Mouse (Mus musculus) olfactory bulb, adult 2 months (tissue): ENCODE measurements around the gene Scn4b.

Experiments used
- CTCF ChIP-seq: fragments of 200-500 bp; IDR thresholded peaks from 2 replicates; pipeline ENCODE4 v1.5.1; 2012; ENCODE audit warnings: low read depth, mild to moderate bottlenecking, low read length, moderate library complexity; ENCODE audit not compliant: insufficient read depth
- POLR2A ChIP-seq: fragments of 200-500 bp; IDR thresholded peaks from 2 replicates; pipeline ENCODE4 v1.6.1; 2012; ENCODE audit warnings: mild to moderate bottlenecking, low read depth, low read length, moderate library complexity; ENCODE audit not compliant: insufficient read depth

DNA sequence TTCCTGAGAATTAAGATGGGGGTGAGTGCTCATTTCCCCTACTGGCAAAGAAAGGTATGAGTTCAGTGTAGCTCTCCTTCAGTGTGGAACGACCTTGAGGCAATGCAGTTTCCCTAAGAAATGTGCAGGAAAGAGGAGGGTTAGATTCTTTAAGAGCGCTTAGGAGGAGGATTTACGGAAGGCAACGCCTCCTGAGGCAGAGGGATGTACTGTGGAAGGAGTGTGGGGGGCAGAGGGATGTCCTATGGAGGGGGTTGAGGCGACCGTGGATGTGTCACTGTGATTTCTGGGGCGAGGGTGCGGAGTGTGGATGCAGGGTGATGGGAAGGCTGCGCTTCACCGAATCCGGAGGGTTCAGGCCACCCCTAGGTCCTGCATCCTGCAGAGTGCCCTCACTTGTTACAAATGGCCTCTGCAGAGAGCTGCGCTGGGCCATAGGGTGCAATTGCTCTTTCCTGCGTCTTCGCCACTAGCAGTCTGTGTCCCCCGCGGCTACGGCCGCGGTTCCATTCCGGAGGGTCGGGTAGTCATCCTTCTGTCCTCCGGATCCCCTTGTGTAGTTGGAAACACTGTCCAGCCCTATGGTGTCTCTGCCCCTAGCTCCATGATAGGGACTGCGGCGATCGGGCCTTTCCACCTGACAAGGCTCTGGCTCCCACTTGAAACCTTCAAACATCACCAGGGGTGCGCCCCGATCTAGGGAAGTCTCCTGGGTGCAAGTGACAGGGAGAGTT is 7.5 kb downstream of the Scn4b start:
- TF ChIP-seq CTCF (no peak), POLR2A (no peak)
